Mouse (Mus musculus) heart, postnatal 10 days (tissue): ENCODE measurements around the gene Cd96. TPM values are rescaled to one million over a fixed set of nuclear protein-coding genes. Genes with fewer than 3 reads are reported as not detected.
"Not testable (repeated sequence)": the region's sequence is repeated elsewhere in the genome, so short reads cannot be mapped to it uniquely, and the experiment has no call there.

Experiments
- DNase-seq, 2 experiments: peaks; one replicate each; pipeline ENCODE4 v3.0.0; 2021
- intact Hi-C: fragments of 180-260 bp; cut with DNase I; formaldehyde crosslinking; loops from one replicate; pipeline ENCODE4 v1.15.1; 2025
- total RNA-seq, 2 experiments: library from RNA; stranded (reverse); gene quantifications; 2 replicates each; pipeline ENCODE4 v1.2.3; 2021

Cd96 gene
- total RNA-seq, result under 1 TPM; 0.12 to 0.14 TPM

DNA sequence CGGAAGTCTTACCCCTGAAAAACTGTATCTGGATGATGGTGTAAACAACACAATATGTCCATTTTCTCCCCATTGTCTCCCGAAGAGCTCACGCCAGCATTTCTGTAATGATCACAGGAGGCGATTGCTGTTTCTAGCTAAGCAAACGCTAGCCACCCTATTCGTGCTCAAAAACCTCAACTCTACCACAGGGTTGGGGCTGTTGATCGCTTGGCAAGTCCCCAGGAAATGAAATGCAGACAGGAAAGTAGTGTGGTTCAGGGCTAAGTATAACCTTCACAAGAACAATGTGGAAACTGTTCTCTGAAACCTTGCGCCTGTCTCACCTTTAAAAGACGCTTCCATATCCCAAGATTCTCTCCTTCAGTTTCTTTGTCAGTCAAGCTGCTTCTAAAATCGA lies at the start of gene Cd96:
TSS of gene Cd96 (minus strand) at position 232 of the 400 bp plus-strand sequence.
- DNase-seq, result peak in 1 of 2 experiments; percentile 9
- intact Hi-C loops, result loop anchor here (10.0 kb wide), 3 partner anchors 375 to 1765 kb away; partner anchors contain the start of gene Nectin3

DNA sequence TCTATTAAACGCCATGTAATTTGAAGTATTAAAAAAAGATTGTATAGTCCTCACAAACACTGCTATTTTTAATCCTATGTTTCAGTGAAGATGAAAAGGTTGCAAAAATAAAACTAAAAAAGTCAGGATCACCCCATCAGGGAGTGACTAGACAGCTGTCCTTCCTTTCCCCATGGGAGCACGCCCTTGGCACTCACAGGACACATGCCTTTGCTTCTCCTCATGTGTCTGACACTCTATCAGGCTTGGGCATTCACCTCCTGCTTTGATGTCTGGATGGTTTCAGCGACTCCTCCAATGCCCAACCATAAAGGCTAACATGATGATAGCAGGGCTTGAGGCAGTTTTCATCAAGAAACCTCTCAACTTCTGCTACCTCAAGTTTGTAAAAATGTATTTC lies 46.9 kb upstream of the Cd96 start:
- no peak for DNase-seq
- intact Hi-C loops, result no loop called here

DNA sequence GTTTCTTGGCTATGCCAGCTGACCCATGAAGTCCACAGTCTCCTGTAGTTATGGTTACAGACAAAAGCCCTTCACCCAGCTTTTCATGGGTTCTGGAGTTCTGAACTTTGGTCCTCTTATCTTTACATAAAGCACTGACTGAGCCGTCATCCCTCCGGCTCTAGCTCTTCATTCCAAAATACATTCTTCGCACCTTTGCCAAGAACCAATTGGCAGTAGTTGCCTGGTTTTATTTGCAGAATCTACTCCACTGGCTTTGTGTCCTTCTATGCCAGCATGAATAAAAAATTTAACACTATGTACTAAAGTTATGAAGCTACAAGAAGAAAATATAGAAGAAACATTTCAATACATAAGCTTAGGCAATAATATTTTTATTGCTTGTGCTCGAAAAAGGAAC lies 45.3 kb upstream of the Cd96 start:
- peak; percentile 39 to 40 for DNase-seq
- intact Hi-C loops, result no loop called here

DNA sequence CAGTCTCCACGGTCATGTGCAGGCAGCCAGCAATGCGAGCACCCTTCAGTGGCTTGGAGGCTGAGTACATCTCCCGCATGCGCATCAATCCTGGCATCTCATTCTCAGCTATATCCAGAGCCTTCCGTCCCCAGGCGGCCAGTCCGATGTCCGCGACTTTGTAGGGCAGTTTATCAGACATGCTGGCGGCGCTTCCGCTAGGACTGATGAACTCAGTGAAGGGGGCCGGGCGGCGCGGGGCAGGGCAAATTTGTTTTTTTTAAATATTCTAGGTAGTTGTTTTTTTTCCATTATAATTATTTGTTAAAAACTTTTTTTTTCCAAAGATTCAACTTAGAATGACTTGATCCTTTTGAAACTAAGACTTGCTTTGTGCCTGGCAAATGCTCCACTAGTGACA lies 34.8 kb upstream of the Cd96 start, which contains the start of gene Gm4737:
TSS of gene Gm4737 (minus strand) at position 246 of the 400 bp plus-strand sequence.
- DNase-seq, intact Hi-C loops: not testable (repeated sequence)

DNA sequence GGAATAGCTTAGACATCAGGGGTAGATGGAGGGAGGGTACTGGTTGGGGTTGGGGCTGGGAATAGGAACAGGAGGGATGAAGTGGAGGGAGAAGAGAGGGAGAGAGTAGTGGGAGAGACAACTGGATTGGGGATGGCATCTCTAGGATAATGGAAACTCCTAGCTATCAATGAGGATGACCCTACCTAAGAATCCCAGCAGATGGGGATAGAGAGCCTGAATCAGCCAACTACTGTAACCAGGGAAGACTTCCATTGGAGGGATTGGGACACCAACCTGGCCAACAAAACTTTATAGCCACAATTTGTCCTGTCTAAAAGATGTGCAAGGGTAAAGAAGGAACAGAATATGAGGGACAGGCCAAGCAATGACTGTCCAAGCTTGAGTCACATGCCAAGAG lies 31.1 kb upstream of the Cd96 start:
- peak in 1 of 2 experiments; percentile 19 for DNase-seq
- intact Hi-C loops, result no loop called here

DNA sequence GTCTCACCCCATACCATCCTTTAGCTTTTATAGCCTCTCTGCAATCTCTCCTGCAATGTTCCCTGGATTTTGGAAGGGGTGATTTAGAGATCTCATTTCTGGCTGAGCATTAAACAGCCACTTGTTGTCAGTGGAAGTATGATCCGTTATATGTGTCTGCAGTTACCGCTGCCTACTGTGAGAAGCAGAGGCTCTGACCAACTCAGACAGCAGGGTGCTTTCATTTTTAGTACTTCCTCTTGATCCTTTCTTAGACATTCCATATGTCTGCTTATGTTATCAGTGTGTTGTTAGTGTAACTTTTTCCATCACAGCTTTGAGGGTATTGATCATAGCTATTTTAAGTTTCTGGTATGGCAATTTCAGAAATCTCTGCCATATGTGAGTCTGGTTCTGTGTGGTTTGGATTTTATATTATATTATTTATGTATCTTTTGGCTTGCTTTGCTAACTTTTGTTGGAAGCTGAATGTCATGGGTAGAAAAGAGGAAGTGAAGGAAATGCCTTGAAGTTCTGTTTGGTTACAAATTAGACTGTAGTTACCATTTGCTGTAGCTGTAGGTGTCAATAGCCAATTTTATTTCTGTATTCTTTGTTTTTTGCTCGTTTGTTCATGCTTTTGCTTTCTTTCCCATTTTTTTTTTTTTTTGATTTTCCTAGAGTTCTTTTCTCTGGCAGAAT lies 28.8 kb upstream of the Cd96 start:
- DNase-seq, result no peak
- intact Hi-C loops, result no loop called here

DNA sequence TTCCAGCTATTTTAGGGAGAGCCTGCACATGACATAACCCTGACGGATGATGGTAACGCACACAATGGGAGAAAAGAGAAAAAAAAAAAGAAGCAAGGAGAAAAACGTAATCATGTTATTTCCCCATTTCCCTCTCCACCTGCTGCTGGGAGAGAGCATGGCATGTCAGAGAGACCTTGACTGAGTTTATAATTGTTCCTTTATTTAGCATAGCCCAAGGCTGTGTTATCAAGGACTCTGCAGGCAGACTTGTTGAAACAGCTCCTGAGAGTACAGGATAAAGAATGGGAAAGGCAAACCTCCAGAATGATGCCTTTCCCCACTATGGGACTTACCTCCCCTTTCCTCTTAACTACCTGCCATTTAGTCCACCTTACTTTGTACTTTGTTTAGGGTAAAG lies 26.9 kb upstream of the Cd96 start:
- DNase-seq, result no peak
- intact Hi-C loops, result no loop called here

DNA sequence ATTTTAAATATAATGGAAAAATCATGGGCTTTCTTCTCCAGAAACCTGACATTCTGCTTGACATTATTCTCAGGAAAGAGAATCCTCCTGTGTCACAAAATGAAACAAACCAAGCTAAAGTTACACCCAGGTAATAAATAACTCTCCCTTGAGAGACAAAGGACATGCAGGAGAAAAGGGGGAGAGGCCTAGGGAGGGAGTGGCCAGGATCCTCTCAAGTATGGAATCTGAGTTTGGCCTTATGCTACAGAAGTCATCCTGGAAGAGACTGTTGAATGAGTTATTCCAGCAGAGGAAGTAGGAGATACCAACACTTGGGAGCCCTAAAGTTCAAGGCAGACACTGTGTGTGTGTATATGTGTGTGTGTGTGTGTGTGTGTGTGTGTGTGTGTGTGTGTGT lies 2.2 kb upstream of the Cd96 start:
- intact Hi-C loops, result loop anchor here (10.0 kb wide), 3 partner anchors 373 to 1763 kb away; partner anchors contain the start of gene Nectin3
- DNase-seq, result no peak

DNA sequence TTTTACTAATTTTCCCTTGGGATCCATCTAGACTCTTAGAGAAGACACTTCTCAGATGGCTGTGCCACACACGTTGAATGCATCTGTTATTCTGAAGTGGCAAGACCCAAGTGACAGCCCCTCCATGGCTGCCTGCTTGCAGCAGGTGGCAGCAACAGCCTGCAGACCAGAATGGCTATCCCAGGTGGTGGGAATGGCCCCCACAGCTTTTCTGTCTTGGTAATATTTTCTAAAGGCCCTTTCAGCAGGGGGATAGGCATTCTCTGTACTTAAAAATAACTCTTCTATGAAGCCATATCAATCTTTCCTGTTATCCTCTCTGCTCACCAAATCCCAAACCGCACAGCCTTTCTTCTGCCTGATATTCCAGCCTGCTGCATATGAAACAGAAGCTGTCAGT lies 1.4 kb upstream of the Cd96 start:
- intact Hi-C loops, result loop anchor here (10.0 kb wide), 3 partner anchors 373 to 1763 kb away; partner anchors contain the start of gene Nectin3
- peak; percentile 29 to 45 for DNase-seq

DNA sequence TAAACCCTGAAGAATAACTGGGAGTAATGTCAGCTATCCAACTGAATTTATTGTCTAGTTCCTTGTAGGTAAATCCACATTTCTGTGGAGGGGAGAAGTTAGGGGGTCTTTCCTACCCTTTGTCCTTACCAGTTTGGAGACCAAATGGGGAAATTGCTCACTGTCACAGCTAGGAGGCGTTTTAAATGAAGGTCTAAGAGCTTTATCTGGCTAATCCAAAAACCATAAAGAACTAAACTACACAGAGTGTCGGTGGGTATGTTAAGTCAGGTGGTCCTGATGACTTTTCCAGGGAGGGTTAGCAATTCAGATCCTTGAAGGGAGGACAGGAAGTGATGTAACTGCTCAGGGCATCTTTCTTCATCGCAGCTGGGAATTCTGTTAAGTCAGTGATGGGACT lies 556 bp upstream of the Cd96 start:
- intact Hi-C loops, result loop anchor here (10.0 kb wide), 3 partner anchors 374 to 1764 kb away; partner anchors contain the start of gene Nectin3

DNA sequence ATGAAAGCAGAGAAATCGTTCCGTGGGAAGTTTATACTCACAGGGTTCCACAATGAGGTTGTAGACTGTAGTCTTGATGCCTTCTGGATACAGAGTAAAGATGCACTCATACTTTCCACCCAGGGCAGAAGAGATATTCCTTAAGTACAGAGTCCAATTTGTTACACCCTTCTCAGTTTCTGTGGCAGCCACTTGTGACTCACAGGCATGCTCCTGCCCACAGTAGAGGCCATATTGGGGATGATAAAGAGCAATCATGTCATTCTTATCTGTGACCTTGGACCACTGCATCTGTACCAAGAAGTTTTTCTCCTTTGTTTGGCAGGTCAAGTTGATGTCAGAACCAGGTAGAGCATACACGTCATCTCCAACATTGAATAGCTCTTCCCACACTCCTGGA lies 2.4 kb downstream of the Cd96 start:
- intact Hi-C loops, result no loop called here
- no peak for DNase-seq

More for the DNA sequence above, 556 bp upstream of the Cd96 start:
- DNase-seq, result no peak

DNA sequence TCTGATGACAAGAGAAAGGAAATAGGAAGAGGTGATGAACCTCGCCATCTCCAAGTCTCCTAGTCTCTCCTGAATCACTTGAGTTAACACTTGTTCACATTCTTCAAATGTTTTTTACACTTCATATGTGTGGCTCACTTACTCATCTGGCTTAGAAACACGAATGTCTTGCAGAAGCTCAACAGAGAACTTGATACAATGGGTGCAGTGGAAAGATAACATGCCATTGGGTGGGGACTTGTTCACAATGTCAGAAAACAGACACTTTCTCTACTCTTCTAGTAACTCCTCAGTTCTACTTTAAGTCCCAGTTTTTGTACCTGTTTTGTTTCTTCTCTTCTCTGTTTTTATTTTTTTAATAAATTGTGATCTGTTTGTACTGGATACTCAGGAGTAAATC lies 5.3 kb downstream of the Cd96 start:
- intact Hi-C loops, result no loop called here
- DNase-seq, result no peak

DNA sequence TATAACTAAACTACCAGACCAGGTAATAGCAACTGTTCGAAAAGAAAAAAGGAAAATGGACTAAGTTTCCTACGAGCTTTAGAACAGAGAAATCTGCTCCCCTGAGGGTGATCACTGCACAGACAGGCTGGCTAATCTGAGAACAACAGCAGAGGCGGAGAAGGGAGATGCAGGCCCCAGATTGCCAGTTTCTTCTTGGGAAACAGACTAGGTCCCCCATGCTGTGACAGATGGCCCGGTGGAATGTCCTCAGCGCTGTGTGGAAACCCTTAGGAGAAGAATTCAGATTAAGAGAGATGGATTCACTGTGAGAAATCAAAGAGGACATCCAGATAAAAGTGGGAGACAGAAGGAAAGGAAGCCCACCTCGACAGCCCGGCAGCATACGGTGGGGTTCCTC lies 10.5 kb downstream of the Cd96 start:
- no peak for DNase-seq
- intact Hi-C loops, result no loop called here

DNA sequence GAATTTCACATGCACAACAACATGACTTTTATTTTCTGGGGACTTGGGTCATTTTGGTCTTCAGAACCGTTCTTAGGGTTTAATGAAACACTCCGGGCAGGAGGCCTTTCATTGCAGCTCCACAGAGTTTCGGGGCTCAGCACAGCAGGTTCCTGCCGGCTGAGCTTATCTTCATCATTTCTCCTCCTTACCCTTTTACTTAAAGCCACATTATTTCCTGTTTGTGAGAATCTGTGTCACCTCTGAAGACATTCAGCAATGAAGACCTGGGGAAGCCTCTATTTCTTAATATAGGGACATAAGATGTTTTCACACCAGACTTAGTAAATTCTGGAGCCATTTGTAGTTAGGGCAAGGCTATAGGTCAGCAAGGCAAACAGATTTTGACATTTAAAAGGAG lies 12.6 kb downstream of the Cd96 start:
- intact Hi-C loops, result no loop called here
- no peak for DNase-seq

DNA sequence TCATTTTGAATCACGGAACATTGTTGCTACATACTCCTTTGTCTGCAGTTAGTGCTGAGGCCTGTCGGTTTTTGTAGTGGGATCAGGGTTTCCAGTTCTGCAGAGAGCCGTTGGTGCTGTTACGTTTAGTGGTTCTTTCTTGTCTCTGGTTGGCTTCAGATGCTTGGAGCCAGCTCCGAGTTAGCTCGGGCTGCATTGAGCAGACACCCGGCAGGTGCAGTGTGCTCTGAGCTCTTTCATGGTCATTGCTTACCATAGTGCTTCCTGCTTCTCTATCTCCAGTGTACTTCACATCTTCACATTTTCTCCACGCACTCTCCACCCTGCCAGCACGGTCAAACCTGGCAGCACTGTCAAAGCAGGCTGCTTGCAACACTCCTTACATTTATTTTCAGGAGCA lies 15.6 kb downstream of the Cd96 start:
- no peak for DNase-seq
- intact Hi-C loops, result no loop called here

DNA sequence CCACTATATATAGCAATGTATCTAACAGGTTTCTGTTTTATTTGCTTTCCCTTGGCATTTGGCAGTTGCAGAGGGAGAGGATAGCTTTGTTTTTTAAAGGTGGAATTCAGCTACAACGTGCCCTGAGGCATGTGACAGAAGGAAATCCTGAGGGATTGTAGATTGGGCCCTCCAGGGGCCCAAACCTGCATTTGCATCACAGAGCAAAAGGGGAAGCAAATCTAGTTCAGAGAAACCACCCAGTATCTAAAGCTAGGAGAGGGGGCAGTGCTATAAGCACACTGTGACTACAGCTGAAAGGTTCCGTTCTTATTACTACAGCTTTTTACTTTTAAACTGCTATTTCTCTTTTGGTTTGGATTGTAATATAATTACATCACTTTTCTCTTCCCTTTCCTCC lies 18.3 kb downstream of the Cd96 start:
- DNase-seq, result no peak
- intact Hi-C loops, result no loop called here

DNA sequence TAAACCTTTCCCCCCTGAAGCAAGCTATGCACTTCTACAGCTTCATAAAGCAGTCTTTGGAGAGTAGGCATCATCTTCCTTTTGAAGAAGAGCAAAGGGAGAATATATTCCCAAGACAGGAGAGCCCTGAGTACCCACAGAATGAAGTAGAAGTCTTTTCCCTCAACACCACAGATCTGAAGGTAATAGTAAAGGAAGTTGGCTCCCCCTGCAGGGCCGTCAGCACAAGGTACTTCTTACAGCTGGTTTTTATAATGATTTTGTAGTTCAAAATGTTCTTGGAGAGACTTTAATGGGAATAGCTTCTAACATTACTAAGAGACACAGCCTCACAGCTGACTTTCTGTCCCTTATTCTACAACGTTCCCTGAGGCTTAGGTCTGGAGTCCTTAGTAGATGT lies 19.8 kb downstream of the Cd96 start:
- peak; percentile 34 to 47 for DNase-seq
- intact Hi-C loops, result no loop called here

DNA sequence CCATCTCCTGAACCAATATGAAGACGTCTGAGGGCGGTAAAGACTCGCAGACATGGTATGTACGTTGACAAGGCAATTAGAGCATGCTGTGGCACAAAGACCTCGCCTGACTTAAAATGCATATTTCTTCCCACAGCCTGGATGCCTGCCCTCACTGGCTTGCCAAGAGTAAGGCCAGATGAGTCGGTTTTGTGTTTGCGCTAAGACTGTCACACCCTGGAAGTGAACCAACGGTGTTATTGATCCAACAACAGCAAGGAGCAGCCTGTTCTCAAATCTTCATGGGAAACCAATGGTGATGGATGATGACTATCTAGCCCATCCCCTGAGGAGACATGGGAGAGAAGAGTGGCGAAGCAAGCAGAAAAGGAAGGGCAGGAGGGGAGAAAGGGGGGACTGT lies 22.6 kb downstream of the Cd96 start:
- intact Hi-C loops, result no loop called here
- DNase-seq, result peak; percentile 15 to 21

DNA sequence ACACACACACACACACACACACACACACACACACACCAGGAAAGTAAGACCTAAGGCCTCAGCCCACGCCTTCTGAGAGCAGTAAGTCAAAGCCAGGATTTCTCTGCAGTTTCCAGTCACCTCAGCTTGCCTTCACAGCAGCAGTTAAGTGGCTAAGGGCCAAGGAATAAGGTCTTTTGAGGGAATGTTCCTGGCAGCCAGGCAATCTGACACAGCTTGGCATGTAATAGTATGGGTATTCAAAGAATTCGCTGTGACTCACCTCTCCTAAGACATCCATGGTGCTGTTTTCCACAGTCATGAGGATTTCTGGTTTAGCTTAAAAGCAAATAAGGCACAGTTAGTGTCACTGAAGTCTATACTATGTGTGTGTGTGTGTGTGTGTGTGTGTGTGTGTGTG lies 25.6 kb downstream of the Cd96 start:
- intact Hi-C loops, result loop anchor here (2.0 kb wide), 1 partner anchor 104 kb away; no protein-coding TSS in a partner anchor
- DNase-seq, result peak; percentile 83 to 84

DNA sequence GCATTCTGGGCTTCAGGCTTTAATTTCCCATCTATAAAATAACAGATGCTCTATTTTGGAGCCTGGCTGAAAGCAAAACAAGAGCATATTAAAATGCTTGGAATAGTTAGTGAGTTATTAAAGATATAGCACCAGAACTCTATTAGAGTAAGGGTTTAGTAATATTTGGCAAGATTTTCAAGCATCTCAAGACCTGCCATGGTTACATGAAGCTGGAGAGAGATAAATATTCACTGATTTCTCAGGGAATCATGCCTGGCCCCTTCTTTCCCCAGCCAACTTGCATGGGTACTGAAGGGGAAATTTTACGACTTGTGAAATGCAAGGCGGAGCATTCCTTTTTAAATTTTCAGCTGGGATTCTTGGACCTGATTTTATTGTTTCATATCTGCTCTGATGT lies 27.1 kb downstream of the Cd96 start:
- intact Hi-C loops, result no loop called here
- DNase-seq, result peak in 1 of 2 experiments; percentile 9

DNA sequence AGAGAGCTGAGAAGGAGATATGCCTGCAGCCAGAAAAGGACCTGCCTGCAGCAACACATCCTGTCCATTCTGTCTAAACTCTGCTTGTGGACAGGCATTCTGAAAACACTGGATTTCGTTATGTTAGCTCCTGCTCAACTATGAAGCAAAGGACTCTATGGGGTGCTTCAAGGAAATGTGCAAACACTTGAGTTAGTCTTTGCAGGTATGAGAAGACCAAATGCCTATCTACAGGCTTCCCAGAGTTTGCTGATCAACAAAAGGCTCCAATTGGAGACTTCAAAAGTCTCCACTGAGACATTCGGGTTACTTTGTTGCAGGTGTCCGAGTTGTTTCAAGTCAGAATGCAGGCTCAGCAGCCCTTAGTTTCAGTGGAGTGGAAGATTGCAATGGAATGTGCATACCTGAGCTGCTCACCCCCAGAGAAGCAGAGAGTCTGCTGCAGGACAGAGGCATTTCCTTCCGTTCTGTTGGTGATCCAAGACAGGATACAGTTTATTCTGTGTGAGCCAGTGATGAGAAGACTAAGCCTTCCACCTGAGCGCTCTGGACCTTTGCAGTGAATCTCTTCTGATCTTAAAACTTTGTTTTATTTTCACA lies 33.1 kb downstream of the Cd96 start:
- DNase-seq, result no peak
- intact Hi-C loops, result no loop called here

DNA sequence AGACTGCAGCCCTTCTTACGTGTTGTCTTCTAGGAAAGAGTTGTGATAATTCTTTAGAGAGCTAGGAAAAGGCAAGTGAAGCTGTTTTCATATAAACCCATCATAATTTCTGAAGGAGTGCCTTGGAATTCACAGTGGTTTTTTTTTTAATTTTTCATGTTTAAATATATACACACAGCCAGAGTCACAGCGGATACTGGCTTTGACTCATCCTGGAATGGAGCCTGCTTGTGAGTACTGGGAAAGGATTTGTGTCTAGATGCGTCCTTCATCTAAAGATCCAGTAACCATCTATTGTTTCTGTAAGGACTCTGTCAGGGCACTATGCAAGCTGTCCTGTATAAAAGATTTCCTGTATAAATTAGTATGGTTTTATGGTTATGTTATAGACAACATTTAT lies 52.1 kb downstream of the Cd96 start:
- no peak for DNase-seq
- intact Hi-C loops, result no loop called here
